Mouse (Mus musculus): Measurements from ENCODE around the gene Lpgat1.
A peak's percentile ranks its signal among the peaks of the same experiment; 100 is the strongest.

Gene Lpgat1

DNA sequence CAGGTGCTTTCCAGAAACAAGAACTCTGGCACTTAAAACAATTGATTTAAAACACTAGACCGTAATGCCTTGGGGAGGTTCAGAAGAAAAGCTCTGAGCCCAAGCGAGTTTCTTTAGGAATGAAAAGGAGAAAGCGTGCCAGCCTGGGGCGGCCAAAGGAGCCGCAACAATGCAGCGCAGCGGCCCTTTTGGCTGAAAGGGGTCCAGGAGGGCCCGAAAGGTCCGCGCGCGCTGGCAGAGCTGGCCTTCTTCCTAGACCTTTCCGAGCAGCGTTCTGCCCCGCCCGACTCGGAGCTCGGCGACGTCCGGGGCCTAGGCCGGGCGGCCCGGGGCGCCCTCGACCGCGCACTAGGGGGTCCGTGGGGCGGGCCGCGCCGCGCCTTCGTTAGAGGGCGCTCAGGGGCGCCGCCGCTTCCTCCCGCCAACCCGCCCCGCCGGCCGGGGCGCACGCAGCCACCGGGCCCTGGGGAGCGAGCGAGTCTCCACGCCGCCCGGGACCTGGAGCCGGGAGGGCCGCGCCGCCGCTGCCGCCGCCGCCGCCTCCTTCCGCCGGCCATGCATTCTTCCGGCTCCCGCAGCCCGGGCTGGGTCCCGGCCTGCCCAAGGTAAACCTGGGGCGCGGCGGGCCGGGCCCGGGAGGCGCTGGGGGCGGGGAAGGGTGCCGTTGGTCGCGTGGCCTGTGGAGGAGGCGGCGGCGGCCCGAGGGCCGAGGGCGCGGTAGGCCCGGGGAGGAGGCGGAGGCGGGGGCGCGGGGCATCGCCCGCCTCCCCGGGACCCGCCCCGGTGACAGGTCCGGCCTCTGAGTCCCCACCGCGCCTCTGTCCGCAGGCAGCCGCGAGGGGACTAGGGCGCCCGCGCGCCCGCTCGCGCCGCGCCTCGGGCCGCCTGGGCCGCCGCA is at the start of gene Lpgat1:
Gene Lpgat1, plus strand, starts transcription at position 234 of the 898 bp plus-strand sequence.
- peak; percentile 79 to 80 for DNase-seq (ENCODE audit: low spot score in 2 of 2)

DNA sequence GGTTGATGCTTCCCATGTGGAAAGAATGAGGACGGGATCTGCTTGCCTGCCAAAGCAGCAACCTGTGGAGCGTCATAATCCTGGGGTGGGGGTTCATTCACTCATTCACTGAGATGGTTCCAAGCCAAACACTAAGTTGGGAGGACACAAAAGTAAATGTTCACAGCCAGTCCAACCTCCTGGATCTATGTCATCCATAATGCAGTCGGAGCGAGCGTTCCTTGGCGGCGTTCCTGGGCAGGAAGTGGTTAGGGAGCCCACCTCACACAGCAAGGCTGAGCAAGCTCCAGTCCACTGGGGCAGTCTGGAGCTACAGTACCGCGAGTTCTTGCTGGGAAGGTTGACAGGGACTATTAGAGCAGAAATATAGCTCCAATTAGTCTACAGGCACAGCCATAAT is 49.6 kb upstream of the Lpgat1 start:
- no peak for DNase-seq (ENCODE audit: low spot score in 2 of 2)

DNA sequence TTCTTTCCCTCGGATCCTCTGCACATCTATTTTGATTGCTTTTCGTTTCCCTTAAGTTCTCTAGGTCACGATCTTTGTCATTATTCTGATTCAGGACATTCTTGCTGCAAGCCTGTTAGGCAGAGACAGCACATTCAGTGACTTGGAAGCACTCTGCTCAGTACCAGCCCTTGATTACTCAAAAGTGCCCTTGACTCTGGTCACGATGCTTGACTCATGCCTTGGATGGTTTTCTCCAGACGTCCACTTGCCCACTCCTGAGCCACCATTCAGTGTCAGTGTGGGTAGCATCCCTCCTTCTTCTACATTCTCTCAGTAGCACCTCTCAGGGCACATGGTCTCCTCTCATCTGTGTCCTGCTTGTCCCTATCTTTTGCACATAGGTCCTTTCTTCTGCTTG is 43.6 kb upstream of the Lpgat1 start:
- DNase-seq (ENCODE audit: low spot score in 2 of 2) = no peak

DNA sequence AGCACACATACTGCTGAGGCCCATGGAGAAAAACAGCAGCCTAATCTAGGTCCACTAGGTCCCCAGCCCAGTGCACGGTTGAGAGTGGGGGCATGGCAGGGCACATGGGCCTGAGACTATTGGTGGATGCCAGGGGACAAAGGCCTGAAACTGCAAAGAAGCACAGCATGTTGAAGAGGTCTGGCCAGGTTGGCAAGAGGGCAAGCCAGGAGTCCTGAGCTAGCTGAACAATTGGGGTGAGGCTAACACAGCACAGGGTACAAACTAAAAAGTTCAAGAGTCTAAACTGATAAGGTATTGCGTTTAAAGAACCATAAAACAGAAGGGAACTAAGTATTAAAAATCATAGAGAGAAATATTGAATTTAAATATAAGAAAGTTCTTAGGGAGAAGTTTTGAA is 36.0 kb upstream of the Lpgat1 start:
- no peak for DNase-seq (ENCODE audit: low spot score in 2 of 2)

DNA sequence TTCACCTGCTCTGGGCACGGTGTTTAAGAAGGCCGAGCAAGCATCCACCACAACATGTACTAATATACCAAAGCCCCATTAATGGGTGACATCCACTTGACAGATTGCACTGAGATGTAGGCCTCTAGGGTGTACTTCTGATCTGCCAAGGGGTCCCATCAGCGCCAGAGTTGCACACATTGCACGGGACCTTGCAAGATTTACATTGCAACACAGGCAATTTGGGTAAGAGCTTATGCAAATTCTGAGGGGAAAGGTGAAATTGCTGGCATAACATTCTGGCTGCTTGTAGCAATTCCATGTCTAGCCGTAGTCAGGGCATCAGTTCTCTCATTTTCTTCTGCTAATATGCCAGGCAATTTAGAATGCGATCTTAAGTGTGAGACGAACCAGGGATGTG is 30.1 kb upstream of the Lpgat1 start:
- DNase-seq (ENCODE audit: low spot score in 2 of 2) = no peak

DNA sequence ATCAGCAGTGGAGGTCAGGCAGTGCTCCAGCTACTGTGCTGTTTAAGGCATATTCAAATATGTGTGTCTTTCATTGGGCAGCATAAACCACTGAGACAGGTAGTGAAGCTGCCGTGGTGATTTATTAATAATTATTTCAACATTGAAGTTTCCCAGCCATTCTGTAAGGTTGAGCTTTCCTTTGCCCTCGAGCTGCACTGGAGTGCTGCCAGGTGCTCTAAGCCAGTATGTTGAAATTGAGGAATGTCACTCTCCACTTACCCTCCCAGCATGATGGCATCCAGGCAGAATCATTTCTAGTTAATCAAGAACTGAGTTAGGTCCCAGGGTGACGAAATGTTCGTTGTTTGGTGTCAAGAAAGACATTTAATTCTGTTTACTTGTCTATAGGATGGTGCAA is 24.4 kb upstream of the Lpgat1 start:
- DNase-seq (ENCODE audit: low spot score in 2 of 2) = peak in 1 of 2 experiments; percentile 3

DNA sequence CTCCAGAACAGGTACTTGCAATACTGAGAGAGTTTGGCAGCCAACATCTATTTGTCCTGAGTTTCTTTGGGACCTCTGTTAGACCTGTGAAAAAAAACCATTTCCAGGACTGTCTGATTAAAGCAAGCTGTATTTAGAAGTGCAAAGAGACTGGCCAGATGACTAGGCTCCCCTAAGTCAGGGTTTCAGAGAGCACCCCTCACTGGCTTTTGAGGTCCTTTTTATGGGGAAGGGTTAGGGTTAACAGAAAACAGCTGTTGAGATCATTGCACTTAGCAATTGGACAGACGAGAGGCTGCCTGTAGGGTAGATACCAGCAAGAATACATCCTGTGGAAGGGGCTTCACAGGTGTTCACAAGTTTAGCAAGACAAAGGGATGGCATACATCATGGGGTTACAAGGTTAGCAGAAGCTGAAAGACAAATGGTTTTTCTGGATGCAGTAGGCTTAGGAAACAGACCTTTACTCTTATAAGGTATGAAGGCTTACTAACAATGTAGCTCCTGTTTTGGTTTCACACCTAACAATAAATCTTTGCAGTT is 19.3 kb upstream of the Lpgat1 start:
- no peak for DNase-seq (ENCODE audit: low spot score in 2 of 2)

DNA sequence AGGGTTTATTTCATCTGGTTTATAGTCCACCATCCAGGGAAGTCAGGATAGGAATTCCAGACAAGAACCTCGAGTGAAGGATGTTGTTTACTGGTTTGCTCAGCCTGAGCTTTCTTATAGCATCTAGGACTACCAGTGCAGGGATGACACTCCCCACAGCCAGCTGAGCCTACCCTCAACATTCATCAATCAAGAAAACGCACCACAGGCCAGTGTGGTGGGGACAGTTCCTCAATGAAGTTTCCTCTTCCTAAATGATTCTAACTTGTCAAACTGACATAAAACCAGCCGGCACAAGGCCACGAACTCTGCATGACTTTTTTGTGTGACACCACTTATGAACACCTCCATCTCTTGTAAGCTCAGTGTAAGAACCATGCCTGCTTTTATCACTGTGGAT is 13.1 kb upstream of the Lpgat1 start:
- DNase-seq (ENCODE audit: low spot score in 2 of 2) = no peak

DNA sequence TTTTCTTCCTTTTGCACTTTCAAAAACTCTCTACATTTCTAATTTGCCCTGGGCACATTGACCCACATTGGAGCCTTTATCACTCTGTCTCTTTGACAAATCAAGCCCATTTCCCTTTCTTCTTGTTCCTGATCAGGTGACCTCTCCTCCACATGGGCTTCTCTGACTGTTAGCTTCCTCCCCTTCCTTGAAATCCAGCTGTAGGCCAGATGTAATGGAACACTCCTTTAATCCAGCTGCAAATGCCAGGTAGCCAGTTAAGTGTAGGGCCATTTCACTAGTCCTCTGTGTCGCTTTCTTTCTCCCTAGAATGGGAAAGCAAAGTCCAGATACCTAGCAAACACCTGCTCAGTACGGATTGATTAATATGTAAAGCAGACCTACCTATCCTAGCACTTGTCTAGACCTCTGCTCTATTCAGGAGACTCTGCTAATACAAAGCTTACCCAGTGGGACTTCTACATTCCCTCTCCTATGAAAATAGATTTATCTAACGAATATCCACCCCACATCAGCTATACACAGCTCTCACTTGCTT is 11.0 kb upstream of the Lpgat1 start:
- no peak for DNase-seq (ENCODE audit: low spot score in 2 of 2)

DNA sequence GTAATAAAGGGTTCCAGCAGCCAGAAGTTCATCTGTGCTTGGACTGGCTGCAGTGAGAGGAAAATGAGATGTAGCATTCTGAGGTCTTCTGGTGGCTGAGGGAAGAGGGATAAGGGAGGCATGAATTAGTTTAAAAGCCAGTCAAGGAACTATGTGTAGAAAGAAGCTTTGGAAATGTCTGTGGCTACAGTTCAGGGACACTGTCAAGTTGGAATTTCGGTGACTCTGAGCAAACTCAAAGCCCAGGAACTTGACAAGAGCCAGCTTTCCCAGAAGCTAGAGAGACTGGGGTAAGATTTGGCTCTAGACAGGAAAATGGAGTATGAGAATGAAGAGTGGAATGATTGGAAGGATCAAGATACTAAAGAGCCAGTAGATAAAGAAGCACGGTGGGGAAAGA is 7.8 kb upstream of the Lpgat1 start:
- DNase-seq (ENCODE audit: low spot score in 2 of 2) = no peak

DNA sequence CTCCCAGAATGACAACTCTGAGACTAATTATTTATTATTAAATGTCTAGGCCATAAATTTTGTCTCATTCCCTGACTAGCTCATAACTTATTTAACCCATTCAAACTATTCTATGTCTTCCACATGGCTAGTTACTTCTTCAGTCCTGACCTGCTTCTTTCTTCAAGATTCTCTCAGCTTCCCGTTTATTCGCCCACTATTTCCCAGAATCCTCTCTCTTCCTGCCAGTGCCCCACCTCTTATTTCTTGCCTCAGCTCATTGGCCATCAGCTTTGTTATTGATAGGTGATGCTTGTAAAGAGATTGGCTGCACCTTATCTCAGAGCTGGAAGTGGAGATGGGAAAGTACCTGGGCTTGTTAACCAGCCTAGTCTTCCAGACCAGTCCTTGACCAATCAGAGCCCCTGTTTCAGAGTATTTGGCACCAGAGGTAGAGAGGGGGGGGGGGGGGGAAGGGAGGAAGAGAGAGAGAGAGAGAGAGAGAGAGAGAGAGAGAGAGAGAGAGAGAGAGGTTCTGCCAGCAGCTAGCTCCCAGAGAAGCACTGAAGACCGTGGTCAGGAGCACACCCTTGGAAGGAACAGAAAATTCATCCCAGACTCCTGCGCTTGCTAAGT is 5.3 kb upstream of the Lpgat1 start:
- no peak for DNase-seq (ENCODE audit: low spot score in 2 of 2)

DNA sequence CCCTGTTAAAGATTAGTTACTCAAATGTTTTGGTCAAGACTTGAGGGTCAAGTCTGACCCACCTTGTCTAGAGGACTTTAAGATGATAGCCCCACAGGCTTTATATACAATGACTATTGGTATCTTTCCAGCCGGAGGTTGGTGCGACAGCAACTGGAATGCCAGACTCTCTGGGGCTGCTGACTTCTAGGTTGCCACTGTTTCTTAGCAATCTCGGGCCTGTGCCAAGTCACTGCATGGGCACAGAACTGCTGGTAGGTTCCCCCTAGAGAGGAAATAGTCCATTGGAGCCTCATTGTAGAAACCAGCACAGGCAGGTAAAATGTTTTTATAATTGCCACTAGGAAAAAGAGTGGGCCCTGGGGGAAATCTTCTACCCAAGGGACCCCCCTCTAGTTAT is 3.8 kb upstream of the Lpgat1 start:
- DNase-seq (ENCODE audit: low spot score in 2 of 2) = no peak

DNA sequence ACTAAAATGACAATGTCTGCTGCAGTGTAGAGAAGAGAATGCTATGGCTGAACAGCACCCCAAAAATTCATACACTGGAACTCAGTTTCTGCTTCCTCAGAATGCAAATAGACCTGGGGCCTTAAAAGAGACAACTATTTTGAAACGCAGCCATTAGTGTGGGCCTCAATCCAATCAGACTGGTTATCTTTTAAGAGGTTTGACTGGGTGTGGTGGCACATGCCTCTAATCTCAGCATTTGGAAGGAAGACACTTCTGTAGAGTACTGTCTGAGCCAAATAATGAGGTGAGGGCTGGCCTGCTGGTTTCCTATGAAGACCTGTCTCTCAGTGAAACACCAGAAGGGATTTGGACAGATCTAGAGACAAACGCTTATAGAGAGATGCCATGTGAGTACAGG is 2.5 kb upstream of the Lpgat1 start:
- no peak for DNase-seq (ENCODE audit: low spot score in 2 of 2)

DNA sequence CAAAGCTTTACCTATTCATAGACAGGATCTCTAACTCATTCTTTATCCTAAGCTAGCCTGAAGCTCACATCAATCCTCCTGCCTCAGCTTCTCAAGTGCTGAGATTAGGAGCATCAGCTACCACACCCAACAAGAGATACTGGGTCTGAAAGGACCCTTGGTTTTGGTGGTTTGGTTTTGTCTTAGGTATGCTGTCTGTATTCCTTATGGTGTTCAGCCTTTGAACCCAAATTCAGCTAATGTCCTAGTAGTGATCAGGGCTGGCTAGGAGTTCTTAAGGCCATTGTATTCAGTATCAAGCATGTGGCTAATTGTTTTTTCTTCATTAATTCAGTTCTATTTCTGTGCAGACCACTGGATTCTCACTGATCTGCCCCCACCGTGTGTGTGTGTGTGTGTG is 493 bp upstream of the Lpgat1 start:
- DNase-seq (ENCODE audit: low spot score in 2 of 2) = no peak

DNA sequence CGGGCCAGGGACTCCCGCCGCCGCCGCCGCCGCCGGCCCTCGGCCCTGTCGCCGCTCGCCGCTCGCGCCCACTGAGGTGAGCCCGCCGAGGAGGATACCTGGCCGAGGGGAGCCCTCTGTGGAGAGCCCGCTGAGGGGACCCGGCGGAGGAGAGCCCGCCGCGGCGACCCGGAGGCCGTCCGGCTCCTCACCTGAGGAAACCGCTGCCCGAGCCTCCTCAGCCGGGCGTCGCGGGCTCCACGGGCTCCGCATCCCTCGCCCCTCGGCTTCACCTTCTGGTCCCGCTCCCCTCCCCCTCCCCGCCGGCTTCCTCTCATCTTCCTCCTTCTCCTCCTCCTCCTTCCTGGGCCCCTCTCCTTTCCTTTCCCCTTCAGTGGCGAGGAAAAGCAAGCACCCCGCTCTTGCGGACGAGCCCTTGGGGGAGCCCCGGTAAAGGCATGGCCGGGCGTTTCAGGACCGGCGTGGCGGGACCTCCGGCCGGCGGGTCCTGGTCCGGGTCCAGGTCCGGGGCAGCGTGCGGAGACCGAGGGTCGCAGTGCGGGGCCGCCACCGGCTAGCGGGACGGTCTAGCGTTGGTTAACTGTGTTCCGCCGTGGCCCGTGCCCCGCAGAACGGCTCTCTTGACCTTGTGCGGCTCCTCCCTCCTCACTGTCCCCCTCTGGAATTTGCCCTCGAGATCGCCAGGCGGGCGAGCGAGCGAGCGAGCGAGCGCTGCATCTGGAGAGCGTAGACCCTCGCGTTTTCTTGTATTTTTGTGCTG is 1.1 kb downstream of the Lpgat1 start:
- peak; percentile 22 to 33 for DNase-seq (ENCODE audit: low spot score in 2 of 2)

DNA sequence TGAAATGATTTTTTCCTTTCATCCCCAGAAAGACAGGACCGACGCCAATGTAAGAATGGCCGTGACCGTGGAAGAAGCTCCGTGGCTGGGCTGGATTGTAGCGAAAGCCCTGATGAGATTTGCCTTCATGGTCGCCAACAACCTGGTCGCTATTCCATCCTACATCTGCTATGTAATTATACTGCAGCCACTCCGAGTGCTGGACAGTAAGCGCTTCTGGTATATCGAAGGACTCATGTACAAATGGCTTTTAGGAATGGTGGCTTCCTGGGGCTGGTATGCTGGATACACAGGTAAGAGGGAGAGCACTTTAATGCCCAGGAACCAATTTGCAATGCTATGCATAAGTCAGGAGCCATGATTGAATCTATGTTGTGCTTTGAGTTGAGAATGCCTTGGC is 1.7 kb downstream of the Lpgat1 start:
- no peak for DNase-seq (ENCODE audit: low spot score in 2 of 2)

DNA sequence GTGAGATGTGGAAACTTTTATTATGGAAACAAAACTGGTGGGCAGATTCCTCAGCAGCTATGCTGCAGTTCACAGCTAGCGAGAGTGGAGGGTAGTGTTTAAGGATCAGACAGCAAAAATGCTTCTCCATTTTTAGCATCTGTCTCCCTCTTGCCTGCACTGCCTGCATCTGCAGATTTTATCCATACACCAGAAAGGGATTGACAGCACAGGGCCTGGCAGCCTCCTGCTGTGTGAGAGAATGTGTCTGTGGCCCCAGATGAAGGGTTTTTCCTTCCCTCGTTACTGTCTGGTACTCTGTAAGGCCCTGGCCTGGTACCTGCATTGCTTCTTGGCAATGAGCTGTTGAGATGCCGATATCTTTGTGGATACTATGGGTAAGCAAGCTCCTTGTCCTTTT is 2.8 kb downstream of the Lpgat1 start:
- no peak for DNase-seq (ENCODE audit: low spot score in 2 of 2)

DNA sequence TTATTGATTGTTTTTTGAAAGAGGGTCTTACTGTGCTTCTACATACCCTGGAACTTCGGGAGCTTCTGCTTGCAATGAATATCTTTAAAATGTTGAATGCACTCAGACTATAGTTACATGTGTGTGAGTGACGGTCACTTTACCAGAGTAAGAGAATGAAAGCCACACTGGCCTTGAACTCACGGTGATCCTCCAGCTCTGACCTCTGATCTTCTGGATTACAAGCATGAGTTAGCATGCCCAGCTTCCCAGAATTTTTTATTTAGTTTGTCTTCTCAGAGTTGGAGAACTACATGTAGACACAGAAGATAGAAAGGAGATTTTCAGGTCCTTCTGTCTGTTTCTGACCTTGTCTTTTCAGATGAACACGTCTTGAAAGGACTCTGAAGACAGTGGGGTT is 5.1 kb downstream of the Lpgat1 start:
- DNase-seq (ENCODE audit: low spot score in 2 of 2) = no peak

DNA sequence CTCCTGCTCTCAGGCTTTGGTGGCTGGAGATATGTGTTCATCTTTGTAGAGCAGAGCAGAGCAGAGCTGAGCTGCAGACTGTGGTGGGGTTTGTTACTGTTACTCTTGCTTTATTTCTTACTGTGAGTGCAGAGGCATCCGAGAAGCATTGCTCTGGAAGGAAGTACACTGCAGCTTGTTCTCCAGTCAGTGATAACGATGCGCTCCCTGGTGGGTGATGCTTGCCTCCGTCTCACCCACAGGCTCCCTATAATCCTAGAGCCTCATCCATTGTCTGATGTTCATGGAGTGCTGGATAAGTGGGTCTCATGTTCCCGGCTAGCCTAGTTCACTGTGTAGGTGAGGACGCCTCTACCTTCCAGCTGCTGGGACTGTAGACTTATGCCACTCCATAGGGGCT is 6.0 kb downstream of the Lpgat1 start:
- DNase-seq (ENCODE audit: low spot score in 2 of 2) = no peak

DNA sequence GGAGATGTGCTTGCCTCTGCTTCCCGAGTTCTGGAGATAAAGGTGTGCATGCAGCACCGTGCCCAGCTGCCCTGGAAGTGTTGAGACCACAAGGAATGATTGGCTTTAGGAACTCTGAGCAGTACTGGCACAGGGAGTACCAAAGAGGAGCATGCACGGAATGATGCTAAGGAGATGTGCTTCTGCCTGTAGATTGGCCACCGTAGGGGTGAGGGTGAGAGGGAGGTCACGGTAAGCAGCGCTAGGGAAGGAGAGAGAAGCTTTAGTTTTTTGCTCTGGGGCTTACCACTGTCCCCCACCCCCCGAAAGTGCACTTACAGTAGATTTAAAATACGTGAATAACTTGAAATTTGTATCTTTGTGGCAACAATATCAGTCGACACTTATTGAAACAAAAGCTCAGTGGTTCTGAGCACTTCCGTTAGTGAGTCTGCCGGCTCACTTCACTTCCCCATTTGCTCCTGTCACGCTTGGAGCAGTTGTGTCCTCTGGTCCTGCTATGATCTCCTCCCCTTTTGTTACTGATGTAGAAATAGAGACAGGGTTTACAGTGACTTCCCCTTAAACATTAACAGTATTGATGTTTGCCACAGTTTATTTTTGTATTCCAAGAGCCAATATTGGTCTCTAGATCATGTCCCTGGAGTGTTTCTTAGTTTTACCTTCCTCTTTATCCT is 6.9 kb downstream of the Lpgat1 start:
- DNase-seq (ENCODE audit: low spot score in 2 of 2) = peak in 1 of 2 experiments; percentile 24

DNA sequence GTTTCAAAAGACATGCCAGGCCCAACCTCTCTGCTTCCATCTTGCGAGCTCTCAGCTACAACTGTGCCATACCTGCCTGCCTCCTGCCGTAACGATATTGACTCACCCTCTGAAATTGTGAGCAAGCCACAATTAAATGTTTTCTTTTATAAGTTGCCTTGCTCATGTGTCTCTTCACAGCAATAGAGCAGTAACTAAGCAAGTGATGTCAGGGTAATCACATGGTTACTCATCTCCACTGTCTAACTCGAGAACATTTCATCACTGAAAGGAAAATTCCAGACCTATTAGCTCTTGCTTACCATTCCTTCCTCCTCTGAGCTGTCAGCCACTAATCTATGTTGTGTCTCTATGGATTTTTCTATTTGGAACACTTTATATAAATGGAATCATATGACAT is 15.0 kb downstream of the Lpgat1 start:
- DNase-seq (ENCODE audit: low spot score in 2 of 2) = no peak

DNA sequence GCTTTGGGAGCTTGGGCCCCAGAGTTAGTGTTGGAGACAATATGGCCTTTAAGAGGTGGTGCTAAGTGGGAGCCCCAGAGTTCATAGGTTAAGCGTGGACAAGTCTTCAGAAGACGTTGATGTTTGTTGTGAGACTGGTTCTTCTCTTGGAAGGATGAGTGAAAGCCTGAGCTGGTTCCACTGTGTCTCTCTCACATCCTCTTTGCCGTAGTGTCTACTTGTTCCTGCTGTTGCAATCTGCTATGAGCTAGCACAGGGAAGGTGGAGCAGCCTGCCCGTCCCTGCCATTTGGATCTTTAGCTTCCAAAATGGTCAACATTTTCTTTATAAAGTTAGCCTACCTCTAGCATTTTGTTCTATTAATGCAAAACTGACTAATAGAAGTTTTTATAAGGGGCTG is 16.2 kb downstream of the Lpgat1 start:
- no peak for DNase-seq (ENCODE audit: low spot score in 2 of 2)
